Mouse (Mus musculus): ENCODE data around the gene Spats2l.

DNA sequence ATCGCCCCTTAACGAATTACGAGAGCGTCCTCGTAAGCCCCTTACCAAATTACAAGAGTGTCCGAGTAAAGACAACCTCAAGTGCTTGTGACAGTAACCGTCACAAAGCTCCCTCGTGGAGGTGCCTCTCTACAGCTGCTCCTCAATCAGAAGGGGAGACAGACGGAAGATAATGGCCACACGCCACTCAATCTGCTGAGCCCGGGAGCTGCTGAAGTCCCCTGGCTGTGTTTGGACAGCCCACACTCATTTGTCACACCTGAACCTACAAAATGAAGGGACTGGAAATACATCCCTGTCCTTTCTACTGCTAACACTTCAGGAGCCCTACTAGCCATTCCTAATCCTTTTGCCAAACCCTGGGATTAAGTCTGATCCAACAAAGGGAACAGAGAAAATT, 167.8 kb downstream of the Spats2l start:
- TF ChIP-seq POLR2A (IDR thresholded peaks at IDR 0.05; ENCODE audit: borderline replicate concordance, insufficient read depth, low read length) = no peak
- TF ChIP-seq CTCF (IDR thresholded peaks at IDR 0.05; ENCODE audit: borderline replicate concordance, insufficient read depth, low read depth, low read length) = no peak

Measured in cerebellum, adult 2 months (tissue).